Mouse (Mus musculus): ENCODE results near the gene Hivep2. TPM values are rescaled to one million over a fixed set of nuclear protein-coding genes. Genes with fewer than 3 reads are reported as not detected.

Hivep2 gene
- 62.5 TPM for polyA plus RNA-seq (2017; shearing (Covaris generic))

GRCm38 (mm10) chr10:13965974-13966829 is at the start of gene Hivep2:
Gene Hivep2, plus strand, starts transcription at chr10:13966075.

Other genes starting within 250 kb of the Hivep2 start
- gene Aig1, start 97.1 kb upstream of the Hivep2 start, polyA plus RNA-seq (2017; shearing (Covaris generic)) = 38.0 TPM